Mouse (Mus musculus): ENCODE measurements around the gene Ube2r2.

Gene Ube2r2

DNA sequence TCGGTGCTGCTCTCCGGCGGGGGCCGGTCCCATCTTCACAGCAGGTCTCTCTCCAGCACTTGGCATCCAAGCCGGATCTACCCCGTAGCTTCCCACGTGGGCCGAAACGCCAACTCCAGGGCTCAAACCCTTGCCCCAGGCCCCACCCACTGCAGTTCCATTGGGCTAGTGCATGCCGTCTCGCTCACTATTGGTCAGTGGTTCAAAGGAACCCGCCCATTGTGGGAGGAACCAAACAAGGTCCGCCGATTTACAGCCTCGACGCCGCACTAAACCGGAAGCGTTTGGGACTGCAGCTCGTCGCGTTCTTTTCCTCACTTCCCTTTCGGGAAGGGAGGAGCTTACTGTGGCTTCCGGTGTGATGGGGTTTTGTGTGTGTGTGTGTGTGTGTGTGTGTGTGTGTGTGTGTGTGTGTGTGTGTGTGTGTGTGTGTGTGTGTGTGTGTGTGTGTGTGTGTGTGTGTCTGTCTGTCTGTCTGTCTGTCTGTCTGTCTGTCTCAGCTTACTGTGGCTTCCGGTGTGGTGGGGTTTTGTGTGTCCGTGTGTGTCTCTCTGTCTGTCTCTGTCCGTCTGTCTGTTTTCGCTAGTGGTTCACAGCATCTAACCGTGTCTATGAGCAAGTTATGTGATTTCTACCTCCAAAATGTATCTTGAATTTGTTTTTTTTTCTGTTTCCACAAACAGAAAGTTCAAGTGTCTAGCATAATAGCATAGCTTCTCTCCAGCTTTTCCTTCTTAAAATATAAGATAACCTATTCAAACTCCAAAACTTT lies 11.2 kb upstream of the Ube2r2 start, which contains the start of gene Nol6:
TSS of gene Nol6 (minus strand) at position 276 of the 772 bp plus-strand sequence.
- peak; percentile 96 to 97 for DNase-seq

DNA sequence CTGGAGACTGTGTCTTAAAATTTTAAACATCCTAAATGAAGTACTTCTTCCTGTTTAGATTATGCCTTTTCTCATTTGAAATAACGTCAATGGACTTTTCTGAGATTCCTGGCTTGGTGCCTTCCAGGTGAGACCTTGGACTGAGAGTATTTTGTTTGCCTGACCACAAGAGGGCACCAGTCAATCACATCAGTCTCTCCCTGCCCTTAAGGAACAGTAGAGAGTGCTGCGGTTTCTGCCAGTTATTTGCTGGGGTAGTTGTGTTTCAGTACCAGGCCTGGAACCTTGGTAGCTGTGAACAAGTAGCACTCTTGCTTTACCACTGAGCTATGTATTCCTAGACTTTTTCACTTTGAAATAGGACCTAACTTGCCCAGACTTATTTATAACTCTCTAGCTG lies 6.1 kb upstream of the Ube2r2 start:
- DNase-seq = peak; percentile 67 to 69

GRCm38 (mm10) chr4:41129836-41130235 lies 5.7 kb upstream of the Ube2r2 start:
- DNase-seq = no peak

GRCm38 (mm10) chr4:41132471-41132870 lies 3.1 kb upstream of the Ube2r2 start:
- no peak for DNase-seq

DNA sequence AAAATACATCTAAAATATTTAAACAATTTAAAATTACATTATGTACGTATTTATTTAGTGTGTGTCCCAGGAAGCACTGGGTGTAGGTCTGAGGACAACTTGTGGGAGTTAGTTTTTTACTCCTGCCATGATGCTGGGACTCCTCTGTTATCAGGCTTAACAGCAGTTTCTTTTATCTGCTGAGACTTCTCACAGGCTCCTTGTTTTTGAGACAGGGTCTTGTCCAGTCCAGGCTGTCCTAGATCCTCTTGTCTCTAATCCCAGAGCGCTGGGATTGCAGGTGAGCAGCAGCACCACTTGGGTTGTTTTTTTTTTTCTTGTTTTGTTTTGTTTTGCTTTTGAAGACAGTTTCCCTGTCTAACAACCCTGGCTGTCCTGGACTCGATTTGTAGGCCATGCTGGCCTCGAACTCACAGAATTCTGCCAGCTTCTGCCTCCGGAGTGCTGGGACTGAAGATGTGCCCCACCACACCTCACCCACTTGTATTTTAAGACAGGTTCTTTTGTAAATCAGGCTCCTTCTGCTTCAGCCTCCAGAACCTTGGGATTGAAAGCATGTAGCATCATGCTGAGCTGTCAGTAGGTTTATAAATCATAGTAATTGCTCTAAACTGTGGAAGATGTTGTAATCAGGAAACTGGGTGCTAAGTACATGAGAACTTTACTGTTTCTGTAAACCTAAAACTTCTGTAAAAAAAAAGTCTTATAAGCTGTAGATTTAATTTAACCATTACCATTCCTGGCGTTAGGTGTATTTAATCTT lies 1.8 kb upstream of the Ube2r2 start:
- no peak for DNase-seq

GRCm38 (mm10) chr4:41134935-41135710 lies 420 bp upstream of the Ube2r2 start:
- DNase-seq = peak; percentile 73 to 79

DNA sequence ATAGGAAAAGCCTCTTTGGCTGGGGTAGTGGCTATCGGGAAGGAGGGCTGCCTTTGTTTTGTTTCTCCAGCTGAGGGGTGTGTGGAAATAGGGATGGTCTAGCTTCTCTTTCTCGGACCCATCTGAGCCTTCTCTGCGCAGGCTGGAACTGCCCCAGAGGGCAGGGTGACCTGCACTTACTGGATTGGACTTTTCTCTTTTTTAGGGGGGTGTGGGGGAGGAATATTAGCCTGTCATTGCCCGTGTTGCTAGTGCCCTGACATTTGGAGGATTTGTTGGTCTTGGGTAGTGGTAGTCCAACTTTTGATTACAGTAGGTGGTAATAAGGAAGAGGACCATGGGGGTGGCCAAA lies 887 bp downstream of the Ube2r2 start:
- peak in 1 of 2 experiments; percentile 43 for DNase-seq

- DNase-seq = no peak
Observed at GRCm38 (mm10) chr4:41136811-41137210, 1.3 kb downstream of the Ube2r2 start.

GRCm38 (mm10) chr4:41140174-41140875 lies 4.8 kb downstream of the Ube2r2 start:
- DNase-seq = no peak

GRCm38 (mm10) chr4:41142601-41143000 lies 7.1 kb downstream of the Ube2r2 start:
- DNase-seq = no peak

GRCm38 (mm10) chr4:41149891-41150290 lies 14.3 kb downstream of the Ube2r2 start:
- no peak for DNase-seq

DNA sequence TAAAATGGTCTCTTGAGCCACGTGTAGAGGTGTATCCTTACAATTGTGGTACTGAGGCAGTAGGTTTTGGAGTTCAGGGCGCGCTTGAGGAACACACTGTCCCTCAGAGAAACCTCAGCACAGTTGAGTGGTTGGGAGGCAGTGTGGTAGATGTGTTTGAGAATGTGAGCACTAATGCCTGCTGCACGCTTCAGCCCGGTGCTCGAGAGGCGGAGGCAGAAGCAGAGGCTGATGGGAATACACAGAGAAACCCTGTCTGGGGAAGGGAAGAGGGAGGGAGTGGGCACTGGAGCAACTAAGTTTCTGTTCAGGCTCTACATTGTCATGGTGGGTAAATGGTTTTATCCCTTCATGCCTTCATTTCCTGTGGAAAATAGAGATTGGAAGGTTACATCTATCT lies 15.6 kb downstream of the Ube2r2 start:
- DNase-seq = no peak

GRCm38 (mm10) chr4:41153146-41153545 lies 17.6 kb downstream of the Ube2r2 start:
- no peak for DNase-seq

DNA sequence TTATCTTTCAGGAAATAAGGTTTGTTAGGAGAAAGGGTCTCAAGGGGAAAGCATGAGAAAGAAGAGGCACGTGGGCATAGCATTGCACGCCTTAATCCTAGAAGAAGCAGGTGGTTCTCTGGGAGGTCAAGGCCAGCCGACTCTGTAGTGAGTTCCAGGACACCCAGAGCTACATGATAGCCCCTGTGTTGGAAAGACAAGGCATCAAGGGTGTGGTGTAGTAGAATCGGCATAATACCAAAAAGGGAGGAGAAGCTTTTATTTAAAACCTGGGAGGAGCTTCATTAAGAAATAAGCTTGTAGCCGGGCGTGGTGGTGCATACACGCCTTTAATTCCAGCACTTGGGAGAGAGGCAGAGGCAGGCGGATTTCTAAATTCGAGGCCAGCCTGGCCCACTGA lies 21.4 kb downstream of the Ube2r2 start:
- no peak for DNase-seq

- no peak for DNase-seq
Observed at GRCm38 (mm10) chr4:41158251-41158650, 22.7 kb downstream of the Ube2r2 start.

GRCm38 (mm10) chr4:41161232-41161631 lies 25.7 kb downstream of the Ube2r2 start:
- no peak for DNase-seq

DNA sequence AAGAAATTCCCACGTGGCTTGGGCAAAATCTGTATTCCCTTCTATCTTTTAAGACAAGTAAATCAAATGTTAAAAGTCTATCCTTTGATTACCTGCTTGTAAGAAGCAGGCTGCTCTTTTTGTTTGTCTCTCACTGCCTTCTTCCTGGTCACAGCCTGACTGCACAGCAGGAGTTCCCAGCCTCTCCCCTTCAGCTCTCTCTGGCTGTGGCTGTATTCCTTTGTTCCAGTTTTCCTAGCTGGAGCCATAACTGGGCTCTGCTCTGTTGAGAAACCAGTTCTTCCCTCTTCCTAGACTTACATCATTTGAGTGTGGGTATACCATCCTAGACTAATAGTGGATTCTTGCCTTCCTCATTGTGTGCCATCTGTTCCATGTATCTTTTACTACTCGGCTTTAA lies 29.4 kb downstream of the Ube2r2 start:
- DNase-seq = peak; percentile 49 to 52

- DNase-seq = peak; percentile 90 to 92
Observed at GRCm38 (mm10) chr4:41165693-41166475, 30.3 kb downstream of the Ube2r2 start.

GRCm38 (mm10) chr4:41170970-41171369 lies 35.4 kb downstream of the Ube2r2 start:
- no peak for DNase-seq

- DNase-seq = no peak
Observed at GRCm38 (mm10) chr4:41174631-41175030, 39.1 kb downstream of the Ube2r2 start.

GRCm38 (mm10) chr4:41179825-41180725 lies 44.5 kb downstream of the Ube2r2 start:
- no peak for DNase-seq

All from cerebellum, postnatal 36 days (tissue).